Mouse (Mus musculus) bone marrow, adult 2 months (tissue): ENCODE measurements around the gene Steap3.

Source experiments
- CTCF ChIP-seq: fragments of 200-500 bp; IDR thresholded peaks from 2 replicates; pipeline ENCODE4 v1.5.1; 2011; ENCODE audit warnings: low read length, control low read depth; ENCODE audit not compliant: control insufficient read depth, insufficient read depth
- POLR2A ChIP-seq: fragments of 200-500 bp; IDR thresholded peaks from 2 replicates; pipeline ENCODE4 v1.6.1; 2011; ENCODE audit warnings: low read depth, mild to moderate bottlenecking, control low read depth, low read length, borderline replicate concordance; ENCODE audit not compliant: control insufficient read depth

- TF ChIP-seq POLR2A (no peak), CTCF (no peak)
Observed at GRCm38 (mm10) chr1:120251193-120251592, 21.3 kb downstream of the Steap3 start.
